Mouse (Mus musculus): Measurements from ENCODE around the gene Hist1h3c.
"Not testable (repeated sequence)": the region's sequence is repeated elsewhere in the genome, so short reads cannot be mapped to it uniquely, and the experiment has no call there.

DNA sequence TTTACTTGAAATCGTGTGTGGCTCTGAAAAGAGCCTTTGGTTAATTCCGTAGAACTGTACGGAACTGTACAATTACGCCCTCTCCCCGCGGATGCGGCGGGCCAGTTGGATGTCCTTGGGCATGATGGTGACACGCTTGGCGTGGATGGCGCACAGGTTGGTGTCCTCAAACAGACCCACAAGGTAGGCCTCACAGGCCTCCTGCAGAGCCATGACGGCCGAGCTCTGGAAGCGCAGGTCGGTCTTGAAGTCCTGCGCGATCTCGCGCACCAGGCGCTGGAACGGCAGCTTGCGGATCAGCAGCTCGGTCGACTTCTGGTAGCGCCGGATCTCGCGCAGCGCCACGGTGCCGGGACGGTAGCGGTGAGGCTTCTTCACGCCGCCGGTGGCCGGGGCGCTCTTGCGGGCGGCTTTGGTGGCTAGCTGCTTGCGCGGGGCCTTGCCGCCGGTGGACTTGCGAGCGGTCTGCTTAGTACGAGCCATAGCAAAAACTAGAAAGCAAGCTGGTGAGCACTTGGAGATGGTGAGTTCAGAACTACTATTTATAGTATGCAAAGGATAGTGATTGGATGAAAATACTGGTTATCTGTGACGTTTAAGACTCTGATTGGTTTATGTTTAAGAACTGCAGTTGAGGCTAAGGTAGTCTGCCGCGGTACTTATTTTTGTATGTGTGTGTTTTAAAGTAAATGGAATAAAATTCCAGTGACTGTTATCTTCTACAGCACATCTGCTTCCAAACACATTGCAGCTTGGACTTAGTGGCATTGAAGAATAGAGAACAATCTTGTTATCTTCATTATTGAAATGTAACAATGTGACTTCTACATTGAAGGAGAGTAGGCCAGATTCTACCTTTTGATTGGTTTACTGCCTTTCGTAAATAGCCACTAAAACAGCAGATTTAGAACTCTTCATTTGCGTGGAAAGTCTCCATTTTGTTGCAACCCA is 16.7 kb upstream of the Hist1h3c start, which contains the start of gene Hist1h3a:
- not testable (repeated sequence) for TF ChIP-seq CTCF (IDR thresholded peaks at IDR 0.05; ENCODE audit: control insufficient read depth, insufficient read depth, insufficient replicate concordance, low read depth, low read length)
- peak; percentile 77 for TF ChIP-seq POLR2A (IDR thresholded peaks at IDR 0.05; ENCODE audit: control insufficient read depth, low read depth, low read length)

Data from testis, adult 2 months (tissue).